Mouse (Mus musculus): Measurements from ENCODE around the gene Socs1. TPM values are rescaled to one million over a fixed set of nuclear protein-coding genes. Genes with fewer than 3 reads are reported as not detected.

Socs1 gene
- polyA plus RNA-seq, 3 experiments from 2014 or later: 3.9 to 4.7 (median 4.3) TPM

DNA sequence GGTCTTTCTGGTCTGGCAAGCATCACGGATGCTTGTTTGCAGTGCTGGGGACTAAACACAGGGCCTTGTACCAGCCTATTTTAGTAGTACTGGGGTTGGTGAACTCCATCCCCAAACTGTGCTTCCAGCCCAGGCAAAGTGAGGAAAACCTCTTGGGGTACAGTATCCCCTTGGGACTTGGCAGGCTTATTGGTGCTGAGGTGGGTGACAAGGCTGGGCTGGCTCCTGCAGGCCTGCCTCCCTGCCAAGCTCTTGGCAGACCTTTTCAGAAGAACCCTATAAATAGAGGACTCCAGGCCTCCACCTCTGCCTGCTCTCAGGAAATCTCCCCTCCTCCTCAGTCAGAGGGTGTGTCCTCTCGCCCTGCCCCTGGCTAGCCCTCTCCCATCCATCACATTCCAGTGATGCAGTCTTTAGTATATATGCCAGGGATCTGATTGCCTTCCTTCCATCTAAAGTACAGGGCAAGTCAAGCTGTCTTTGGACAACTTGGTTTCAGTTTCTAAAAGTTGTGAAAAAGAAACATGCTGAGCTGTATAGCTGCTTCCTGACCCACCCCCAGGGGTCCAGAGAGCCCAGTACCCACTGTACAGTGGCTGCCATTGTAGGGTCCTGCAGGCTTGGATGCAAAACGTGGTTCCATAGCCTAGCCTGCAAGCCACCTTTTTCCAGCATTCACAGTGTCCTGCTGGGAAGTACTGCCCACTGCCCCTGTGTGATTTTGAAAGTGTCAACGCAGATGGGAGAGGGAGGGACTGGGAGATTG is 1.6 kb upstream of the Socs1 start:
- no peak for ATAC-seq

GRCm38 (mm10) chr16:10786288-10786687 is 952 bp upstream of the Socs1 start:
- ATAC-seq: peak; percentile 50

DNA sequence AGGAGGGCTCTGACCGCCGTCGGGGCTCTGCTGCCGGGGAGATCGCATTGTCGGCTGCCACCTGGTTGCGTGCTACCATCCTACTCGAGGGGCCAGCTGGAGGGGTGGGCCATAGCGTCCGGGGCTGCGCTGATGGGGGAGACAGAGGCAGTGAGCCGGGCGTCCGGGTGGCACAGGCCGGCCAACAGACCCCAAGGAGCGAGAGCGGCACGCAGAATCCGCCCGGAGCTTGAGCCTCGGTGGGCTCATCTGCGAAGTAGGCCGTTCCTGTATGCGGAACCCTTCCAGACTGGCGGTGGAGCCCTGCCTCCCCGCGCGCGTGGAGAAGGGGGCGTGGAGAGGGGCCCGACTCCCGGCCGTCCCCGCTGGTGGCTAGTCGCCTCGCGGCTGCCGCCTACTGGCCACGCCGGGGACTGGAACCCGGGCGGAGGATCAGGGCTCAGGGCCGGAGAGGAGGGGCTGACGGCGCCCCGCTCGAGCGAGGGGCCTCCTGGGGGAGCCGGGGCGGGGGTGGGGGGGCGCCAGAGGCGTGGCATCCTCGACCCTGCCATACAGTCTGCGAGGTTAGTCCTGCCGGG is 454 bp downstream of the Socs1 start:
- peak; percentile 27 for ATAC-seq

DNA sequence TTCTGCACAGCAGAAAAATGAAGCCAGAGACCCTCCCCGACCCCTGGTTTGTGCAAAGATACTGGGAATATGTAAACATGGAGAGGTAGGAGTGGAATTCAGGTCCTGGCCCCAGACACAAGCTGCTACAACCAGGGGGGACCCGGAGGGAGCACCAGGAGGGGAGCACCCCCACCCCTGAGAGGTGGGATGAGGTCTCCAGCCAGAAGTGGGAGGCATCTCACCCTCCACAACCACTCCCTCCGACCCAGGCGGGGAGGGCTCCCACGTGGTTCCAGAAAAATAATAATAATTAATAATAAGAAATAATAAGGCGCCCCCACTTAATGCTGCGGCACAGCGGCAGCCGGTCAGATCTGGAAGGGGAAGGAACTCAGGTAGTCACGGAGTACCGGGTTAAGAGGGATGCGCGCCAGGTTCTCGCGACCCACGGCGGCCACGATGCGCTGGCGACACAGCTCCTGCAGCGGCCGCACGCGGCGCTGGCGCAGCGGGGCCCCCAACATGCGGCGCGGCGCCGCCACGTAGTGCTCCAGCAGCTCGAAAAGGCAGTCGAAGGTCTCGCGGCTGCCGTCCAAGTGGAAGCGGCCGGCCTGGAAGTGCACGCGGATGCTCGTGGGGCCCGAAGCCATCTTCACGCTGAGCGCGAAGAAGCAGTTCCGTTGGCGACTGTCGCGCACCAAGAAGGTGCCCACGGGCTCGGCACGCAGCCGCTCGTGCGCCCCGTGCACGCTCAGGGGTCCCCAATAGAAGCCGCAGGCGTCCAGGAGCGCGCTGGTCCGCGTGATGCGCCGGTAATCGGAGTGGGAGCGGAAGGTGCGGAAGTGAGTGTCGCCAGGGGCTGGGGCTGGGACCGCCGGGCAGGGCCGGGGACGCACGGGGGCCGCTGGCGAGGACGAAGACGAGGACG is 1.2 kb downstream of the Socs1 start:
- ATAC-seq: no peak

DNA sequence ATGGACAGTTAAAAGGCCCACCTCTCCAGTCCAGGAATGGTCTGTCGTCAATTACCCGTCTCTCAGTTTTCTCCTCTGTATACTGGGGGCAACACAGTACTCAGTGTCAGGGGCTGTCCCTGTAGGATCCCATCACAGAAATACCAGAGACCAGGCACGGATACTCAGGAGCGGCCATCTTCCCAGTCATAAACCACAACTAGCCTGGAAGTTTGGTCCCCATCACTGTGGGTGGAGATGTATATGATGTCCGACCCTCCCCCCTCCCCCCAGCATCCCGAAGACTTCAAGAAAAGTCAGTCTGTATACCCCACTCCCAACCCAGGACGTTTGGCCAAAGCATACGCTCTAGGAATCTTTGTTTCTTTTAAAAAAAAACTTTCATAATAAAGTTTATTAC is 1.9 kb downstream of the Socs1 start:
- ATAC-seq: no peak

GRCm38 (mm10) chr16:10783152-10783434 is 2.2 kb downstream of the Socs1 start:
- ATAC-seq: no peak

DNA sequence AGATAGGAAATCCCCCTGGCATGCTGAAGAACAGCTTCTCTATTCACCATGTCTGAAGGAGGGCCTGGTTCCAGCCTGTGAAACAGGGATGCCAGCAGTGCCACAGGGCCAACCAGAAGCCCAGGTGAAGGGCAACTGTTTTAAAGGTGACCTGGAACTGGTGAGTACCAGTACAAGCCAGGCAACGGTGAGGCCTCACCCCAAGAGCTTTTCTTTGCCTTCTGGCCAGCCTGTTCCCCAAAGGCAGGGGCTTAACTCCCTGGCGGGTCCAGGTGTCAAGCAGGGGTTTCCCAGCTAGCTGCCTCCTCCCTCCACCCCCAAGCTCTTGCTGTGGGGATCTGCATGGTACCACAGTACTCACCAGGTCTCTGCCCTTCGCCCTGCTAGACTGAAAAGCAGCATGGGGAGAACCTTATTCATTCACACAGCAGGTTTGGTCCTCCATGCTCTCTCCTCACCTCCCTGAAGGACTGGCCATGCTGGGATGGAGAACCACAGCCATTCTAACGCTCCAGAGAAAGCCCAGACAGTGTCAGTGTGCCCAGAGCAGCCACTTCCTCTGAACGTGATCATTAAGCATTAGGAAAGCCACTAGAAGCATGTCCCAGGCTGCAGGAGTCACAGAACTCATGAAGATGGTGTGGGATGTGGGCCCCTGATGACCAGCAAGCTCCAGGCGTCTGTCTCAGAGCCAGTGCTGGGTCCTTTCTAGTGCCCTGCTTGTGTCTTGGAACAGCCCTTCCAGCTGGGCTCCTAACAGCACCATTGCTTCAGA is 2.8 kb downstream of the Socs1 start:
- ATAC-seq: no peak

- ATAC-seq: no peak
Observed at GRCm38 (mm10) chr16:10781862-10782371, 3.4 kb downstream of the Socs1 start.

DNA sequence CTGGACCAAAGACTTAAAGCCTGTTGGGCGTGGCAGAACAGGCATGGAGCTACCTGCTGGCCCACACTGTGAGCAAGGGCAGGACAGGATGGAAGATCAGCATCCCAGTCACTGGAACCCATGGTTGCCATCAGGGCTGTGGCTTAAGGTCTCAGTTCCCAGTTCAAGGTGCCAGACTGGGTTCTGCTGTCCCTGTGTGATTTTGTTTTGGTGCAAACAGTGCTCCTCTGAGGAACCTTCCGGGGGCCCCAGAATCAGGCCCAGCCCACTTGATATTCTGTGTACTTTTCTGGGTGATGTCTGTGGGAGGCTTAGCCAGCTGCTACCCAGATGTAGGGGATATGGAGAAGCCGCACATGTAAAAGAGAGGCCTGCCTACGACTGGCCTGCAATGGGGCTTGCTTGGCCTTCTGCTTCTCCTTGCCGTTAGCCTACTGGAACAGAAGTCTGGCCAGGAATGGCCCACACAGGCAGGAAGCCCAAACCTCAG is 4.7 kb downstream of the Socs1 start:
- no peak for ATAC-seq

DNA sequence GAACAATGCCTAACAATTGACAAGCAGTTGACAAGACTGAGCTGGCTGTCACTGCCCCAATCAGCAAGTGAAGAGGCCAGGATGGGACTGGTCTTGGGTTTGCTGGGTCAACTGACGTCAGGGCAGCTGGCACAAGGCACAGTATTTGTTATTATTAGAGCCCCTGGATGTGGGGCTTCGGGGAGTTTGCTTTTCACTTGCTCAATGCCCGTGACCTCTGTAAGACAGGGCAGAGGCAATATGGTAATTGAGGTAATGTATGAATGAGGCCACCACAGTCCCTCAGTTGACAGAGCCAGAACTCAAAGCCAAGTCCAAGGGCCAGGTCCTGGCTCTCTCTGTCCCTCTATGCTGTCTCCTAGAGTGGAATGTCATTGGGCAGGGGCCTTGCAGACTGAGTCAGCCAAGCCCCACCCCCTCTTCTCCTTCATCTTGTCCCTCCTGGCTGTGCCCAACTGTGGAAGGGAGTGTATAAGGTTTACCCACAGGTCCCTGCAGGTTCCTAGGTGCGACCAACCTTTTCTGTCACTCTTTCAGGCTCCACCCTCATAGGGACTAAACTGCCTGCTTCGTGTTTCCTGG is 7.7 kb downstream of the Socs1 start:
- no peak for ATAC-seq

GRCm38 (mm10) chr16:10776322-10776721 is 9.0 kb downstream of the Socs1 start:
- no peak for ATAC-seq

- ATAC-seq: peak; percentile 9
Observed at GRCm38 (mm10) chr16:10774726-10775125, 10.6 kb downstream of the Socs1 start.

GRCm38 (mm10) chr16:10773543-10773942 is 11.8 kb downstream of the Socs1 start:
- no peak for ATAC-seq

DNA sequence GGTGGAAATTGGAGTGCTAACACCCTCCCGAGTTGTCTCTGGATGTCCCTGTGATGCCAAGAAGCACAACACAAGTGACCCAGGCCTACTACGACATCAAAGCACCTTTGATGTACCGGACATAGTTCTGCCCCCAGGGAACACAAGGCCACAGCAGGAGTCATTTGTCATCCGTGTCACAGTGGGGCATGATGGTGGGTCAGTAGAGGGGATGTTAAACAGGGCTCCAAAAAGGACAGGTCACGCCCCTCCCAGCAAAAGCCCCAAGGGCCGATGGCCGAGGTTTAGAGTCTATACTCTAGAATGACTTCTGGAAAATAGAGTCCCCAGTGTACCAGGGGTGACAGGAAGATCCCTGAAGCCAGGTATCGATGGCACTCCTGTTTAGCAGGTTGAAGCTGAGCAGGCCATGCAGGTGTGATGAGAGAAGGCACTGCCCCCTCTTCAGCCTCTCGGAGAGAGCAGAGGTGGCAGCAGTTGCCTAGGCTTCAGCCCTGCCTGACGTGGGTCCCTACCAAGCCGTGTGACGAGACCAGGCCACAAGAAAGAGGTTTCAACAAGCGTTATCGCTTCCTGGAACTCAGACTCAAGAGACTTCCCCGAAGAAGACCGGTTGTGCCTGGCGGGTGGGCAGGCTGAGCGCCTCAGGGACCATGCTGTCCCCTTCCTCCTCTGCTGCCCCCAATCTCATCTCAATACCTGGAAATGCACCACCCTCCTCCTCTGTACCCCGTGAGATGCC is 13.4 kb downstream of the Socs1 start:
- peak; percentile 84 for ATAC-seq

- no peak for ATAC-seq
Observed at GRCm38 (mm10) chr16:10770531-10771325, 14.6 kb downstream of the Socs1 start.

DNA sequence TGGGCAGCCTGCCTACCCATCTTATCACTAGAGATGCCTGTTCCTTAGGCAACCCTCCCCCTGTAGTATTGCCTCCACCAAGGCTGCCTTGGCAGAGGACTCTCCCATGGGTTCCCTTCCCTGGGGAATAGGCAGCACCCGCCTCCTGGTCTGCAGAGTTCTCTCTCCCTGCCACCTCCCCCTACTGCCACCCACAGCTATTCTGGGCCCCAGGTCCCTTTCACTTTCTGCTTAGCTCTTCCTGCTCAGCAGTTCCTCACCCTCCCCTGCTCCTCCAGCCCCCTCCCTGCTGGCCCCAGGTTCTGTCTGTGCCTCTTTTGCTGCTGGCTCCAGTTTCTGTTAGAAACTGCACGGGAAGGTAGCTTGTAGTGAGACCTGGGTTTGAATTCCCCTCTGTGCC is 15.7 kb downstream of the Socs1 start:
- ATAC-seq: peak; percentile 72

- no peak for ATAC-seq
Observed at GRCm38 (mm10) chr16:10768821-10769220, 16.5 kb downstream of the Socs1 start.

GRCm38 (mm10) chr16:10767158-10767557 is 18.2 kb downstream of the Socs1 start:
- no peak for ATAC-seq

DNA sequence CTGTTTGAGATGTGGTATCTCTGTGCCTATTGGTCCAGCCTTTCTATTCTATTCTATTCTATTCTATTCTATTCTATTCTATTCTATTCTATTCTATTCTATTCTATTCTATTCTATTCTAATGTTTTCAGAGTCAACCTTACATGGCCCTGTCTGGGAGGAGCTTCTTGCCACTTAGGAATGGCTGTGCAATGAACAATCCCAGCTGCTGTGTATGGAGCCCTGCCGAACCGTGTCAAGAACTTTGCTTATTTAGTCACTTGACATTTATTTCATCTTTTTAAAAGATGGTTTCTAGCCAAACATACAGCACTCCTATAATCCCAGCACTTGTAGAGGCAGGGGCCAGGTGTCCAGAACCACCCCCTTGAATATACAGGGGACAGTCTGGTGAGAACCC is 21.0 kb downstream of the Socs1 start:
- no peak for ATAC-seq

- ATAC-seq: no peak
Observed at GRCm38 (mm10) chr16:10763540-10764264, 21.6 kb downstream of the Socs1 start.

Measured in inflammation-experienced regulatory T-cells, adult 6 months (primary cell).